Mouse (Mus musculus) C2C12 (cell line): ENCODE measurements around the gene Tceal1.

Experiments used
- CEBPB ChIP-seq: IDR thresholded peaks from one replicate; pipeline ENCODE4 v1.6.1; 2011; ENCODE audit warnings: low read depth, mild to moderate bottlenecking, control low read depth, moderate library complexity
- CTCF ChIP-seq: IDR thresholded peaks from one replicate; pipeline ENCODE4 v1.5.1; 2011; ENCODE audit not compliant: control insufficient read depth, insufficient read depth, insufficient read length
- FOSL1 ChIP-seq: IDR thresholded peaks from one replicate; pipeline ENCODE4 v1.8.0; 2011; ENCODE audit warnings: mild to moderate bottlenecking, low read length; ENCODE audit not compliant: poor library complexity, insufficient read depth, severe bottlenecking
- MAX ChIP-seq: IDR thresholded peaks from one replicate; pipeline ENCODE4 v1.6.1; 2011; ENCODE audit warnings: mild to moderate bottlenecking, control low read depth
- MYOD1 ChIP-seq: IDR thresholded peaks from one replicate; pipeline ENCODE4 v1.6.1; 2011; ENCODE audit warnings: low read depth; ENCODE audit not compliant: control insufficient read depth, insufficient read length
- MYOG ChIP-seq: IDR thresholded peaks from one replicate; pipeline ENCODE4 v1.6.1; 2011; ENCODE audit not compliant: control insufficient read depth, insufficient read length; ENCODE audit errors: extremely low read depth
- USF1 ChIP-seq: IDR thresholded peaks from one replicate; pipeline ENCODE4 v1.6.1; 2011; ENCODE audit warnings: low read depth, mild to moderate bottlenecking, control low read depth, moderate library complexity

DNA sequence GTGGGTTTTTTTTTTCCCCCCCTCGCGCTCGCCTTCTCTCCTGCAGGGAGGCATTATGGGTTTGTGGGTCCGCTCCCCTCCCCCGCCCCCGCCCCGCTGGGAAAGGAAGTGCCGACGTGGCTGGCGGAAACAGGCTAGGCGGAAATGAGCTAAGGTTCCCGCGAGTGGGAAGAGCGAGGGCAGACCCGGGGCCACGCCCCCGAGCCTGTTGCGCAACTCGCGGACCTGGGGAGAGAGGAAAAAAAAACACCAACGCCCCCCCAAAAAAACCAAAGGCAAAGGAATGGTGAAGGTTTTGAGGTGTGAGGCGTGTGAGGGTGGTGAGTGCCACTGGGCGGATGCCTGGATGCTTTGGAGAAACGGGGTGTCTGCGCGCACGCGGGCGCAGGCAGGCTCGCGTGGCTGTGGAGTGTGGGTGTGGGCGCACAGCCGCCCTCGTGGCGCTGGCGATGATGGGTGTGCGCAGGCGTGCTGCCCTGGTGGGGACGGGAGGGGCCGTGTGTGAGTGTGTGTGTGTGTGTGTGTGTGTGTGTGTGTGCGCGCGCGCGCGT, 33.9 kb downstream of the Tceal1 start:
- TF ChIP-seq CTCF (no peak), MYOG (no peak), MAX (peak; percentile 64), USF1 (no peak), CEBPB (peak; percentile 98), MYOD1 (no peak), FOSL1 (no peak)
